Mouse (Mus musculus) spleen, embryonic (tissue): ENCODE measurements at regions not wholly inside any gene's neighbourhood (a gene's known extent, or its start where the extent isn't known, plus 50 kb on each side); places are given as distances from the start of the nearest gene placed in this dataset.

ENCODE experiments used
- CTCF ChIA-PET: fragments of 350-600 bp; sonication (Branson Sonifier 250); formaldehyde crosslinking; loops from one replicate; lab custom pipeline; 2022; lab: Charles Lee

- CTCF ChIA-PET: no interaction called here
Measured at GRCm38 (mm10) chr7:114345860-114346259, 69.2 kb upstream of the Pde3b start.

DNA sequence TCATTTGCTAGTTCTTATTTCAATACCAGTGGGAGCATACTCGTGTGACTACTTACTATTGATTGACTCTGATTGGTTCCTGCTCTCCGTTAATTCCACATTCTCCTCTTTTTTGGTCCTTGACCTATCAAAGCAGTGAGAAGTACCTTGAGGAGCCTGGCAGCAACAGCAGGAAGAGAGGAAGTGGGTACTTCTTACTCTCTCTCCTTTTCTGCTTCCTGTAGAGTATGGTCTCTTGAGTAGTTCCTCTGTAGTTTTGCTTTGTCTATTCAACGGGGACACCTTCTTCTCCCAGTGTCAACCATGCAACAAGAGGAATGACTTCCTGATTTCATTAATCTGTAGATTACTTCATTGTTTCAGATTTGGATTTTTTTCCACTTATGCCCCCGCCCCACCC, 68.1 kb upstream of the Pde3b start:
- CTCF ChIA-PET: interaction anchor here (0.7 kb wide), 1 partner anchor 297 kb away, joined by 3 read pairs; no protein-coding TSS in a partner anchor

GRCm38 (mm10) chr7:114350968-114351367, 64.1 kb upstream of the Pde3b start:
- CTCF ChIA-PET: no interaction called here

- CTCF ChIA-PET: no interaction called here
Measured at GRCm38 (mm10) chr7:114356381-114356780, 58.7 kb upstream of the Pde3b start.

DNA sequence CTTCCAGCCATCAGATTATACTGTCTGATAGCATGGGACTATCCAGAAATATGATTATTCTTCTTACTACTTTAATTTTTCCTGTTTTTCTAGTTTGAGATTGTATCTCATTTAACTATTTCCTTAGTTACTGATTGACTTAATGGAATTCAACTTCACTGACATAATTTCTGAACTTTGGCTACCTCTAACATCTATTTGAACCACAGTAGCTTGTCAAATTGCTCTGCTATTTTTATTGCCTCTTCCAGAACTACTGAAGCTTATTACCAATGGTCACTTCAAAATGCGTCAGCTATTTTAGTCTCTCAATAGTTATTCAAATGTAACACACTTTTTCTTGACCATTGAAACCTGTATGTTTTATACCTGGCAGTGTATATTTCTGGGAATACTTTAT, 52.9 kb upstream of the Pde3b start:
- CTCF ChIA-PET: no interaction called here

DNA sequence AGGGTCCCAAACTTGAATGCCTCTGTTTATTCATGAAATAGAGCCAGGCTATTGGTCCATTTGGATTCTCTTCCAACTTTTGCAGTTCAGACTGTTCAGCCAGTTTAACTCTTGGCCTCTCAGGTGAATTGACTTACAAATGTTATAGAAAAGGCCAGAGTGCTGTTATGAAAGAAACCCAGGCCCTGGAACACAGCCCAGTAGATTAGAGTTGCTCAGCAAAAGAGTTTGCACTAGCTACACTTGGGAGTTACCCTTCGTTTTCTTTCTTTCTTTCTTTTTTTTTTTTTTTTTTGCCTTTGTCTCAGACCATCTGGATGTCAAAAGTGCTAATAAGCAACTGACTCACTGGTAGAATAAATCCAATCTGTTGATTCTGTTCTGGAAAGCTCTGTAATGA, 51.0 kb upstream of the Pde3b start:
- CTCF ChIA-PET: interaction anchor here (0.6 kb wide), 1 partner anchor 14 kb away, joined by 3 read pairs; no protein-coding TSS in a partner anchor
